Mouse (Mus musculus) bone marrow macrophage, adult 2 months (primary cell): ENCODE measurements around the gene Slc10a6. TPM values are rescaled to one million over a fixed set of nuclear protein-coding genes. Genes with fewer than 3 reads are reported as not detected.
A peak's percentile ranks its signal among the peaks of the same experiment; 100 is the strongest.

Source experiments
- H3K27ac ChIP-seq: 2 replicates; pipeline ENCODE4 v1.5.1; 2012; ENCODE audit warnings: low read depth, low read length; ENCODE audit not compliant: insufficient read depth
- H3K4me1 ChIP-seq: 2 replicates; pipeline ENCODE4 v1.6.1; 2012; ENCODE audit warnings: low read length; ENCODE audit not compliant: control insufficient read depth, insufficient read depth
- H3K4me3 ChIP-seq: 2 replicates; pipeline ENCODE4 v1.5.1; 2012; ENCODE audit warnings: mild to moderate bottlenecking, low read length, moderate library complexity; ENCODE audit not compliant: insufficient read depth
- CTCF ChIP-seq: IDR thresholded peaks from 2 replicates; pipeline ENCODE4 v1.5.1; 2012; ENCODE audit warnings: low read depth, mild to moderate bottlenecking, low read length, moderate library complexity
- POLR2A ChIP-seq: IDR thresholded peaks from 2 replicates; pipeline ENCODE4 v1.6.1; 2012; ENCODE audit warnings: mild to moderate bottlenecking, low read depth, low read length, borderline replicate concordance
- polyA plus RNA-seq: library from polyadenylated mRNA; stranded (reverse); fragments of >200 nt; gene quantifications from 2 replicates; pipeline ENCODE4 v1.2.4, GENCODE M21; 2012; ENCODE audit not compliant: missing spikeins, insufficient read depth, insufficient read length

The Slc10a6 gene
- polyA plus RNA-seq, 1 experiment = not detected

GRCm38 (mm10) chr5:103598264-103598663 lies 30.9 kb downstream of the Slc10a6 start:
- no peak for TF ChIP-seq POLR2A
- TF ChIP-seq CTCF = no peak
- peaks cover 8% of the 10 kb centered on the region for H3K4me1 ChIP-seq
- H3K27ac ChIP-seq = no peak overlapping the region
- H3K4me3 ChIP-seq = no peak overlapping the region

- Histone ChIP-seq H3K27ac (no peak overlapping the region), H3K4me3 (no peak overlapping the region), H3K4me1 (peaks cover 13% of the 10 kb centered on the region)
- TF ChIP-seq POLR2A (no peak), CTCF (no peak)
Measured at GRCm38 (mm10) chr5:103597604-103598003, 31.6 kb downstream of the Slc10a6 start.

GRCm38 (mm10) chr5:103596467-103597146 lies 32.6 kb downstream of the Slc10a6 start:
- peaks cover 13% of the 10 kb centered on the region for H3K4me1 ChIP-seq
- no peak for TF ChIP-seq CTCF
- TF ChIP-seq POLR2A = no peak
- no peak overlapping the region for H3K4me3 ChIP-seq
- no peak overlapping the region for H3K27ac ChIP-seq

- Histone ChIP-seq H3K4me1 (peaks cover 13% of the 10 kb centered on the region), H3K4me3 (no peak overlapping the region), H3K27ac (no peak overlapping the region)
- TF ChIP-seq CTCF = no peak
- TF ChIP-seq POLR2A = no peak
Measured at GRCm38 (mm10) chr5:103595394-103596226, 33.6 kb downstream of the Slc10a6 start.

GRCm38 (mm10) chr5:103593575-103593974 lies 35.6 kb downstream of the Slc10a6 start:
- TF ChIP-seq POLR2A (no peak), CTCF (no peak)
- Histone ChIP-seq H3K4me3 (no peak overlapping the region), H3K27ac (no peak overlapping the region), H3K4me1 (peaks cover 6% of the 10 kb centered on the region)

- no peak for TF ChIP-seq POLR2A
- no peak for TF ChIP-seq CTCF
- no peak overlapping the region for H3K4me3 ChIP-seq
- H3K27ac ChIP-seq = no peak overlapping the region
- peaks cover 6% of the 10 kb centered on the region for H3K4me1 ChIP-seq
Measured at GRCm38 (mm10) chr5:103592706-103593105, 36.5 kb downstream of the Slc10a6 start.

- H3K4me1 ChIP-seq = peaks cover 6% of the 10 kb centered on the region
- no peak for TF ChIP-seq CTCF
- no peak for TF ChIP-seq POLR2A
Measured at GRCm38 (mm10) chr5:103591846-103592245, 37.4 kb downstream of the Slc10a6 start.

GRCm38 (mm10) chr5:103587219-103587618 lies 42.0 kb downstream of the Slc10a6 start:
- Histone ChIP-seq H3K4me1 (no peaks in the 10 kb centered on the region), H3K4me3 (no peak overlapping the region), H3K27ac (no peak overlapping the region)
- 0 out of 2 replicates have a peak, but pooled peaks have one; percentile 15 for TF ChIP-seq CTCF
- no peak for TF ChIP-seq POLR2A

More at GRCm38 (mm10) chr5:103591846-103592245, 37.4 kb downstream of the Slc10a6 start:
- no peak overlapping the region for H3K27ac ChIP-seq
- H3K4me3 ChIP-seq = no peak overlapping the region

GRCm38 (mm10) chr5:103579680-103580420 lies 49.4 kb downstream of the Slc10a6 start:
- Histone ChIP-seq H3K27ac (no peak overlapping the region), H3K4me3 (no peak overlapping the region), H3K4me1 (no peaks in the 10 kb centered on the region)
- no peak for TF ChIP-seq POLR2A
- TF ChIP-seq CTCF = no peak
